Mouse (Mus musculus): ENCODE measurements at regions not wholly inside any gene's neighbourhood (a gene's known extent, or its start where the extent isn't known, plus 50 kb on each side); places are given as distances from the start of the nearest gene placed in this dataset.

DNA sequence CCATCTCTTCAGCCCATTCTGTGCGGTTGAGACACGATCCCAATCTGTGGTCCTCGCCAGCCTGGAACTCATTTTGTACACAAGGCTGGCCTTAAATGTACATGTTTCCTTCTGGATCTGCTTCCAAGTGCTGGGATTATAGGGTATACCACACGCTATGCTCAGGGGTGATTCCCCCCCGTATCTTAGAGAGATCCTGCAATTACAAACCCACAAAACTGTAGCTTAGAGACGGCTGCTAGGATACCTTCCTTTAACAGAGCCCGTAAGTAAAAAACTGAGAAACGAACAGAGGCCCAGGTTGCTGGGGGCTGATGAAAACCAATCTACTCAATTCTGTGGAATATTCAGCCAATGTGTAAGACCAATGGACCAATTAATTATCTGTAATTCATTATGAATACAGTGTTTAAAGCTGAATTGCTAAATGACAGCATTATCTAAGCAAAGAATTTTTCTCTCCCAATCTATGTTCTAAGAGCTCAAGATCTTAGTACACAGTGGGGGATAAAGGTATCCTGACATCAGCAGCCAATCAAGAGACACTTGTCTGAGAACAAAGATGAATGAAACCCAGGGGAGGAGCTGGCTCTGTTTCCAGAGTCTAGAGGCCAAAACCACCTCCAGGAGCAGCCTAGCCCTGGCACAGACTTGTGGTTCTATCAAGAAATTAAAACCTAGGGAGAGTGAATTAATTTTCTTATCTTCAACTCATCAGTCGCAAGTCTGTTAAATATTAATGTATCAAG, 54.0 kb upstream of the Xpo1 start:
- H3K27ac ChIP-seq = peak overlapping the region; percentile 18; the same call in 1 of the 2 replicates
- H3K4me3 ChIP-seq = no peak overlapping the region
- TF ChIP-seq CTCF (conservative IDR thresholded peaks at IDR 0.05) = no peak
- peak in 1 of 2 experiments; percentile 1 for DNase-seq (ENCODE audit: low spot score in 2 of 2)

- TF ChIP-seq CTCF (conservative IDR thresholded peaks at IDR 0.05) = no peak
- Histone ChIP-seq H3K4me3 (no peak overlapping the region), H3K27ac (no peak overlapping the region)
- DNase-seq (ENCODE audit: low spot score in 2 of 2) = no peak
These were observed 52.3 kb upstream of the Xpo1 start for GRCm38 (mm10) chr11:23203566-23203965.

- no peak for TF ChIP-seq CTCF (conservative IDR thresholded peaks at IDR 0.05)
- H3K4me3 ChIP-seq = no peak overlapping the region
- H3K27ac ChIP-seq = no peak overlapping the region
- no peak for DNase-seq (ENCODE audit: low spot score in 2 of 2)
These were observed 51.8 kb upstream of the Xpo1 start for GRCm38 (mm10) chr11:23204041-23204440.

Measured in layer of hippocampus, adult 2 months (tissue).